Mouse (Mus musculus) heart, embryonic 10.5 days (tissue): Measurements from ENCODE around the gene Kcnk7. TPM values are rescaled to one million over a fixed set of nuclear protein-coding genes. Genes with fewer than 3 reads are reported as not detected.

ENCODE experiments used
- DNase-seq: peaks from one replicate; pipeline ENCODE4 v3.0.0-alpha.2; 2017; ENCODE audit warnings: low spot score
- H3K27ac ChIP-seq: fragments of 300-500 bp; sonication (generic); 2 replicates; pipeline ENCODE4 v1.5.1; 2016; ENCODE audit warnings: mild to moderate bottlenecking
- H3K27me3 ChIP-seq: fragments of 300-500 bp; sonication (generic); 2 replicates; pipeline ENCODE4 v1.6.1; 2016; ENCODE audit warnings: mild to moderate bottlenecking; ENCODE audit not compliant: poor library complexity, insufficient read depth, severe bottlenecking
- H3K36me3 ChIP-seq: fragments of 300-500 bp; sonication (generic); 2 replicates; pipeline ENCODE4 v1.6.1; 2016; ENCODE audit warnings: mild to moderate bottlenecking, moderate library complexity
- H3K4me1 ChIP-seq: fragments of 300-500 bp; sonication (generic); 2 replicates; pipeline ENCODE4 v1.6.1; 2016; ENCODE audit warnings: mild to moderate bottlenecking
- H3K4me3 ChIP-seq: fragments of 300-500 bp; sonication (generic); 2 replicates; pipeline ENCODE4 v1.5.1; 2016; ENCODE audit warnings: mild to moderate bottlenecking, moderate library complexity
- H3K9me3 ChIP-seq: fragments of 300-500 bp; sonication (generic); 2 replicates; pipeline ENCODE4 v1.6.1; 2016; ENCODE audit warnings: mild to moderate bottlenecking, moderate library complexity
- WGBS: fragments of 180-500 bp; shearing (Covaris S2); methylation state at CpG from one replicate; pipeline ENCODE4 v1.1.7; 2016; 5-methylcytosine and 5-hydroxymethylcytosine counted together
- polyA plus RNA-seq: library from polyadenylated mRNA; unstranded; fragments of >200 nt; fragmentation: Nextera tagmentation; extraction: Ambion mirVana; gene quantifications from 2 replicates; pipeline ENCODE4 v1.2.1, GENCODE M21; 2016

Gene Kcnk7
- polyA plus RNA-seq, 1 experiment from 2014 or later = not detected

- peaks cover 8% of the 10 kb centered on the region for H3K36me3 ChIP-seq
- DNase-seq = peak; percentile 98
- peak overlapping the region; percentile 79 for H3K27ac ChIP-seq
- under 1% methylated on average over 47 of the region's 47 CpGs for WGBS
- peaks cover 14% of the 10 kb centered on the region for H3K27me3 ChIP-seq
- H3K9me3 ChIP-seq = no peaks in the 10 kb centered on the region
- peaks cover 48% of the 10 kb centered on the region for H3K4me1 ChIP-seq
- H3K4me3 ChIP-seq = peak overlapping the region; percentile 89
These were observed 27.3 kb downstream of the Kcnk7 start for GRCm38 (mm10) chr19:5731264-5731978.

GRCm38 (mm10) chr19:5734325-5734724 lies 30.2 kb downstream of the Kcnk7 start:
- DNase-seq = no peak
- H3K27me3 ChIP-seq = peaks cover 34% of the 10 kb centered on the region
- no peak overlapping the region for H3K4me3 ChIP-seq
- H3K4me1 ChIP-seq = peaks cover 22% of the 10 kb centered on the region
- H3K9me3 ChIP-seq = no peaks in the 10 kb centered on the region
- H3K36me3 ChIP-seq = peaks cover 8% of the 10 kb centered on the region
- 81% methylated on average over 9 of the region's 9 CpGs for WGBS
- H3K27ac ChIP-seq = no peak overlapping the region

GRCm38 (mm10) chr19:5739446-5739845 lies 35.3 kb downstream of the Kcnk7 start:
- Histone ChIP-seq H3K36me3 (no peaks in the 10 kb centered on the region; the same call in 1 of the 2 replicates), H3K4me3 (no peak overlapping the region; the same call in 1 of the 2 replicates), H3K9me3 (no peaks in the 10 kb centered on the region), H3K27me3 (peaks cover 83% of the 10 kb centered on the region), H3K4me1 (peaks cover 36% of the 10 kb centered on the region), H3K27ac (no peak overlapping the region)
- DNase-seq = no peak
- 45% methylated on average over 2 of the region's 2 CpGs for WGBS

GRCm38 (mm10) chr19:5740320-5741317 lies 36.5 kb downstream of the Kcnk7 start, which contains the start of gene Ltbp3:
TSS of gene Ltbp3 (plus strand) at chr19:5740904.
- 20% methylated on average over 12 of the region's 14 CpGs for WGBS
- Histone ChIP-seq H3K4me1 (peaks cover 41% of the 10 kb centered on the region), H3K36me3 (no peaks in the 10 kb centered on the region; the same call in 1 of the 2 replicates), H3K27ac (peak within 1 kb of the TSS; percentile 89), H3K9me3 (no peaks in the 10 kb centered on the region), H3K27me3 (peaks cover 88% of the 10 kb centered on the region), H3K4me3 (peak within 1 kb of the TSS; percentile 84)
- DNase-seq = no peak

GRCm38 (mm10) chr19:5741641-5742240 lies 37.6 kb downstream of the Kcnk7 start:
- H3K4me3 ChIP-seq = peak overlapping the region; percentile 84
- peaks cover 89% of the 10 kb centered on the region for H3K27me3 ChIP-seq
- no peaks in the 10 kb centered on the region; the same call in 1 of the 2 replicates for H3K36me3 ChIP-seq
- under 1% methylated on average over 55 of the region's 55 CpGs for WGBS
- no peaks in the 10 kb centered on the region for H3K9me3 ChIP-seq
- peaks cover 52% of the 10 kb centered on the region for H3K4me1 ChIP-seq
- no peak for DNase-seq
- H3K27ac ChIP-seq = peak overlapping the region; percentile 89

- H3K4me3 ChIP-seq = peak overlapping the region; percentile 84
- no peaks in the 10 kb centered on the region for H3K9me3 ChIP-seq
- WGBS = under 1% methylated on average over 32 of the region's 32 CpGs
- H3K36me3 ChIP-seq = no peaks in the 10 kb centered on the region; the same call in 1 of the 2 replicates
- peak overlapping the region; percentile 89 for H3K27ac ChIP-seq
- H3K27me3 ChIP-seq = peaks cover 90% of the 10 kb centered on the region
- DNase-seq = no peak
- H3K4me1 ChIP-seq = peaks cover 57% of the 10 kb centered on the region
These were observed 38.1 kb downstream of the Kcnk7 start for GRCm38 (mm10) chr19:5742241-5742641.

GRCm38 (mm10) chr19:5743576-5743975 lies 39.4 kb downstream of the Kcnk7 start:
- Histone ChIP-seq H3K27me3 (peaks cover 96% of the 10 kb centered on the region), H3K27ac (no peak overlapping the region), H3K9me3 (no peaks in the 10 kb centered on the region), H3K4me1 (peaks cover 59% of the 10 kb centered on the region), H3K36me3 (no peaks in the 10 kb centered on the region; the same call in 1 of the 2 replicates), H3K4me3 (peak overlapping the region; percentile 6; the same call in 1 of the 2 replicates)
- 66% methylated on average over 5 of the region's 5 CpGs for whole genome bisulfite sequencing
- no peak for DNase-seq

- H3K27ac ChIP-seq = peak overlapping the region; percentile 70
- WGBS = 8% methylated on average over 35 of the region's 36 CpGs
- H3K27me3 ChIP-seq = peaks cover 96% of the 10 kb centered on the region
- H3K9me3 ChIP-seq = no peaks in the 10 kb centered on the region
- H3K4me3 ChIP-seq = peak overlapping the region; percentile 55
- no peak for DNase-seq
- no peaks in the 10 kb centered on the region for H3K36me3 ChIP-seq
- H3K4me1 ChIP-seq = peaks cover 55% of the 10 kb centered on the region
These were observed 41.9 kb downstream of the Kcnk7 start for GRCm38 (mm10) chr19:5745756-5746710.

- peaks cover 55% of the 10 kb centered on the region for H3K4me1 ChIP-seq
- no peaks in the 10 kb centered on the region for H3K36me3 ChIP-seq
- peaks cover 98% of the 10 kb centered on the region for H3K27me3 ChIP-seq
- peak overlapping the region; percentile 5; the same call in 1 of the 2 replicates for H3K4me3 ChIP-seq
- H3K9me3 ChIP-seq = no peaks in the 10 kb centered on the region
- 0 out of 2 replicates have a peak overlapping the region, but pooled peaks have one; percentile 17 for H3K27ac ChIP-seq
- WGBS = 29% methylated on average over 12 of the region's 12 CpGs
- DNase-seq = no peak
These were observed 42.8 kb downstream of the Kcnk7 start for GRCm38 (mm10) chr19:5746907-5747363.

GRCm38 (mm10) chr19:5749476-5749875 lies 45.3 kb downstream of the Kcnk7 start:
- peaks cover 98% of the 10 kb centered on the region for H3K27me3 ChIP-seq

GRCm38 (mm10) chr19:5750951-5751350 lies 46.8 kb downstream of the Kcnk7 start:
- H3K4me3 ChIP-seq = peak overlapping the region; percentile 31; the same call in 1 of the 2 replicates
- H3K9me3 ChIP-seq = no peaks in the 10 kb centered on the region
- H3K27me3 ChIP-seq = peaks cover 98% of the 10 kb centered on the region
- no peak overlapping the region for H3K27ac ChIP-seq
- peaks cover 30% of the 10 kb centered on the region for H3K4me1 ChIP-seq
- 8% methylated on average over 22 of the region's 22 CpGs for WGBS
- no peaks in the 10 kb centered on the region for H3K36me3 ChIP-seq
- no peak for DNase-seq

More at GRCm38 (mm10) chr19:5749476-5749875, 45.3 kb downstream of the Kcnk7 start:
- WGBS = 80% methylated on average over 6 of the region's 6 CpGs
- Histone ChIP-seq H3K27ac (no peak overlapping the region), H3K9me3 (no peaks in the 10 kb centered on the region), H3K36me3 (no peaks in the 10 kb centered on the region), H3K4me3 (no peak overlapping the region), H3K4me1 (peaks cover 38% of the 10 kb centered on the region)
- no peak for DNase-seq
